Mouse (Mus musculus) E14TG2a.4 (cell line): ENCODE measurements around the gene Ushbp1.
"Not testable (repeated sequence)": the region's sequence is repeated elsewhere in the genome, so short reads cannot be mapped to it uniquely, and the experiment has no call there.

ENCODE experiments used
- H3K27me3 ChIP-seq: 2 replicates; pipeline ENCODE4 v1.6.1; 2014; ENCODE audit warnings: low read length, control low read depth; ENCODE audit not compliant: insufficient read depth
- H3K36me3 ChIP-seq: 2 replicates; pipeline ENCODE4 v1.6.1; 2014; ENCODE audit warnings: low read length, control low read depth; ENCODE audit not compliant: insufficient read depth
- H3K4me1 ChIP-seq: replicated peaks from 2 replicates; pipeline ENCODE4 v1.6.1; 2014; ENCODE audit warnings: low read depth, low read length, control low read depth
- H3K4me3 ChIP-seq: replicated peaks from 2 replicates; pipeline ENCODE4 v1.5.1; 2014; ENCODE audit warnings: mild to moderate bottlenecking, low read length
- H3K9me3 ChIP-seq: 2 replicates; pipeline ENCODE4 v1.6.1; 2014; ENCODE audit warnings: low read length, control low read depth
- CTCF ChIP-seq: conservative IDR thresholded peaks from 2 replicates; pipeline ENCODE4 v1.5.1; 2014; ENCODE audit warnings: low read length
- NANOG ChIP-seq: IDR thresholded peaks from 2 replicates; pipeline ENCODE4 v1.6.1; 2014; ENCODE audit warnings: borderline replicate concordance, low read length, mixed read lengths
- POU5F1 ChIP-seq: IDR thresholded peaks from 2 replicates; pipeline ENCODE4 v1.6.1; 2014; ENCODE audit warnings: low read length, borderline replicate concordance

The Ushbp1 gene

DNA sequence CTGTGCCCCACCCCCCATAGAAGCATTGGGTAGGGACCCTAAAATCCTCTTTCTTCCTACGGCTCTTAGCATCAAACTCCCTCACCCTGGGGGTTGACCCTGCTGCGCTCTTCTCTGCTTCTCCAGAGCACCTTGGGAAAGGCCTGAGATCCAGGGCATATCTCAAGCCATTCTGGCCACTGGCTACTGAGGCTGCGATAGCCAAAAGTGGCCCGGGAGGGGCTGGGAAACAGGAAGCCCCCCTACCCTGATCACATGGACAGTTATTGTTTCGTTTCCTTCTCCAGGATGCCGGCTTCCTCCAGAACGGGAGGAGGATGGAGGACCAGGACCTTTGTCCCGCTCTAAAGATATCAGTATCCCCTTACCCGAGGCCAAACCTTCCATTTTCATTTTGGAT, at the start of gene Ushbp1:
Gene Ushbp1 (minus strand): TSS at position 174 of the 400 bp plus-strand sequence.
- TF ChIP-seq NANOG (no peak), POU5F1 (no peak), CTCF (no peak)
- Histone ChIP-seq H3K36me3 (peaks cover 25% of the 10 kb centered on the region), H3K4me3 (peak within 1 kb of the TSS; percentile 95), H3K4me1 (peaks cover 54% of the 10 kb centered on the region), H3K9me3 (no peaks in the 10 kb centered on the region), H3K27me3 (no peaks in the 10 kb centered on the region)

GRCm38 (mm10) chr8:71445096-71445495, 49.5 kb upstream of the Ushbp1 start:
- TF ChIP-seq NANOG (no peak), POU5F1 (no peak), CTCF (no peak)
- Histone ChIP-seq H3K4me3 (no peak overlapping the region), H3K36me3 (no peaks in the 10 kb centered on the region), H3K27me3 (peaks cover 4% of the 10 kb centered on the region), H3K9me3 (peaks cover 45% of the 10 kb centered on the region), H3K4me1 (no peaks in the 10 kb centered on the region; the same call in 1 of the 2 replicates)

DNA sequence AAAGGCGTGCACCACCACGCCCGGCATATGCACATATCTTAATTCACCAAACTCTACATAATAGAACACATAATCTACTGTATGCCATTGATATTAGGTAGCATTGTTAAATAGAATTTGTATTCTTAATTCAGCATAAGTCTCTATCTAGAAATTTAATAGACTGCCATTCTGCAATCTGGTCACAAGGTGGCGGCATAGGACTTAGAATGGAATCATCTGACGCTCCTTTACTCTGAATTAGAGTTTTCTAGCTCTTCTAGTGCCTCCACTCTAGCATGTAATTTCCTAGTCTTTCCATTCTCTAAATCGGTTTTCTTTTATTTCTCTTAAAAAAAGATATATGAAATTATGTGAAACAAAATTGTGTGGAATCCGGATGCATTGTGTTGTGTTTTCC, 45.8 kb upstream of the Ushbp1 start:
- peaks cover 15% of the 10 kb centered on the region for H3K27me3 ChIP-seq
- TF ChIP-seq NANOG (no peak), CTCF (peak; percentile 53), POU5F1 (no peak)
- H3K4me1 ChIP-seq, result no peaks in the 10 kb centered on the region; the same call in 1 of the 2 replicates
- H3K36me3 ChIP-seq, result no peaks in the 10 kb centered on the region
- H3K4me3 ChIP-seq, result no peak overlapping the region
- peaks cover 8% of the 10 kb centered on the region for H3K9me3 ChIP-seq

DNA sequence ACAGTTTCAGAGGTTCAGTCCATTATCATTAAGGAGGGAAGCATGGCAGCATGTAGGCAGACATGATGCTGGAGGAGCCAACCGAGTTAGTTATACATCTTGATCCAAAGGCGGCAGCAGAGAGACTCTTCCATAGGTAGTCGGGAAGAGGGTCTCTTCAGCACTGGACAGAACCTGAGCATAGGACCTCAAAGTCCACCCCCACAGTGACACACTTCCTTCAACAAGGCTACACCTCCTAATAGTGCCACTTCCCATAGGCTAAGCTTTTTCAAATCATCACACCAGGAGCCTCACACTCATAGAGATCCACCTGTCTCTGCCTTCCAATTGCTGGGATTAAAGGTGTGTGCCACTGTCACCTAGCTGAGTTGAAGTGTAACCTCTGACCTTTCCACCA, 41.4 kb upstream of the Ushbp1 start:
- Histone ChIP-seq H3K4me3 (no peak overlapping the region), H3K36me3 (no peaks in the 10 kb centered on the region), H3K9me3 (peaks cover 3% of the 10 kb centered on the region; the same call in 1 of the 2 replicates), H3K27me3 (peaks cover 20% of the 10 kb centered on the region), H3K4me1 (no peaks in the 10 kb centered on the region; the same call in 1 of the 2 replicates)
- no peak for TF ChIP-seq POU5F1
- TF ChIP-seq NANOG, result no peak
- no peak for TF ChIP-seq CTCF

- H3K9me3 ChIP-seq, H3K36me3 ChIP-seq, H3K4me1 ChIP-seq: not testable (repeated sequence)
- H3K4me3 ChIP-seq, result peak overlapping the region; percentile 35
- H3K27me3 ChIP-seq, result peaks cover 24% of the 10 kb centered on the region
Observed at GRCm38 (mm10) chr8:71432935-71433334, 37.3 kb upstream of the Ushbp1 start.

- peaks cover 13% of the 10 kb centered on the region for H3K27me3 ChIP-seq
- TF ChIP-seq NANOG (no peak), POU5F1 (no peak), CTCF (no peak)
Observed at GRCm38 (mm10) chr8:71422121-71422520, 26.5 kb upstream of the Ushbp1 start.

DNA sequence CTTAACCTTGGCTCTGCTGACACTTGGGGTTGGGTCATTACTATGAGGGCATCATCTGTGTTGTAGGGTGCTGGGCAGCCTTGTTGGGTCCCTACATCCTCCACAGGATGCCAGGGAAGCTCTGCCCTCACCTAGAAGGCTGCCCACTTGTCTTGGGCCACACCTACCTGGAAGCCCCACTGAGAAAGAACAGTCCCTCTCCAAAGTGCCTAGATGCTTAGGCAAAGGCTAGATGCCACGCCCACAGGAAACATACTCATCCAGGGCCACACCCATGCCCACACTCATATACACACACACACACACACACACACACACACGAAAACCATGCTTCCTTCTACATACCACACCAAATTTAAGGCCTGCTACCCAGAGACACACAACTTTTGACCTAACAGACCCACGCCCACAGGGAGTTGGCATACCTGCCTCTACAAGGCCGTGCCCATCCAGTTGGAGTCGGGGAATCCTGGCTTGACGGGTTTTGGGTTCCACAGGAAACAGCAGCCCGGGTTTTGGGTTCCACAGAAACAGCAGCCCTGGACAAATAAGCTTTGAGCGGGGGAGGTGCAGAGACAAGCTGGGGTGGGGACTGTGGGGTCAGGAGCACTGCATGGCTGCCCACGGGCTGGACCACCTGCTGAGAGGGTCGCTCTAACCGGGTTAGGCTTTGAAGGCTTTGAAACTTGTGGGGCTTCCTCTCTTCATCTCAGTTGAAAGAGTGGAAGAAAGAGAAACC, 16.1 kb upstream of the Ushbp1 start:
- Histone ChIP-seq H3K4me1 (peaks cover 35% of the 10 kb centered on the region), H3K27me3 (peaks cover 15% of the 10 kb centered on the region), H3K9me3 (no peaks in the 10 kb centered on the region), H3K36me3 (peaks cover 32% of the 10 kb centered on the region), H3K4me3 (no peak overlapping the region)
- TF ChIP-seq CTCF (no peak), NANOG (no peak), POU5F1 (no peak)

More at GRCm38 (mm10) chr8:71422121-71422520, 26.5 kb upstream of the Ushbp1 start:
- Histone ChIP-seq H3K4me1 (no peaks in the 10 kb centered on the region), H3K9me3 (peaks cover 46% of the 10 kb centered on the region), H3K36me3 (no peaks in the 10 kb centered on the region), H3K4me3 (no peak overlapping the region)

DNA sequence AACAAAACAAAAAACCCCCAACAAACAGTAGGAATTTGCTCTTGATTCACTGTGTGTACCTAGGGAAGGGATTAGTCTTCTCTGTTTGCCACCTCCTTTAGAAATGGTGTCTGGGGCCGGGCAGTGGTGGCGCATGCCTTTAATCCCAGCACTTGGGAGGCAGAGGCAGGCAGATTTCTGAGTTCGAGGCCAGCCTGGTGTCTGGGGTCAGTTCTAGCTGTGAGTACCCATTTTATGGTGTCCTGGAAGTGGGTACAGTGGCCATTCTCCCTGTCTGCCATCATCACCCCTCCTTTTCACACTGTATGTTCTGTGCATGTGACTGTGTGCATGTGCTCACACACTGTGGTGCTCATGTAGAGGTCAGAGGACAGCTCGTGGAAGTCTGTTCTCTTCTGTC, 12.6 kb upstream of the Ushbp1 start:
- Histone ChIP-seq H3K4me1 (peaks cover 58% of the 10 kb centered on the region), H3K9me3 (no peaks in the 10 kb centered on the region), H3K4me3 (no peak overlapping the region), H3K36me3 (peaks cover 51% of the 10 kb centered on the region), H3K27me3 (no peaks in the 10 kb centered on the region)
- no peak for TF ChIP-seq POU5F1
- TF ChIP-seq NANOG, result no peak
- TF ChIP-seq CTCF, result no peak

GRCm38 (mm10) chr8:71407441-71407840, 11.8 kb upstream of the Ushbp1 start:
- Histone ChIP-seq H3K9me3 (no peaks in the 10 kb centered on the region), H3K4me1 (peaks cover 66% of the 10 kb centered on the region), H3K27me3 (no peaks in the 10 kb centered on the region), H3K4me3 (peak overlapping the region; percentile 100), H3K36me3 (peaks cover 59% of the 10 kb centered on the region)
- TF ChIP-seq POU5F1, result no peak
- no peak for TF ChIP-seq NANOG
- no peak for TF ChIP-seq CTCF
